Mouse (Mus musculus): ENCODE results near the gene Canx. TPM values are rescaled to one million over a fixed set of nuclear protein-coding genes. Genes with fewer than 3 reads are reported as not detected.

Gene Canx
- polyA plus RNA-seq (2016; fragmentation: Nextera tagmentation; extraction: Ambion mirVana): 255 and 264 TPM in 2 replicates

DNA sequence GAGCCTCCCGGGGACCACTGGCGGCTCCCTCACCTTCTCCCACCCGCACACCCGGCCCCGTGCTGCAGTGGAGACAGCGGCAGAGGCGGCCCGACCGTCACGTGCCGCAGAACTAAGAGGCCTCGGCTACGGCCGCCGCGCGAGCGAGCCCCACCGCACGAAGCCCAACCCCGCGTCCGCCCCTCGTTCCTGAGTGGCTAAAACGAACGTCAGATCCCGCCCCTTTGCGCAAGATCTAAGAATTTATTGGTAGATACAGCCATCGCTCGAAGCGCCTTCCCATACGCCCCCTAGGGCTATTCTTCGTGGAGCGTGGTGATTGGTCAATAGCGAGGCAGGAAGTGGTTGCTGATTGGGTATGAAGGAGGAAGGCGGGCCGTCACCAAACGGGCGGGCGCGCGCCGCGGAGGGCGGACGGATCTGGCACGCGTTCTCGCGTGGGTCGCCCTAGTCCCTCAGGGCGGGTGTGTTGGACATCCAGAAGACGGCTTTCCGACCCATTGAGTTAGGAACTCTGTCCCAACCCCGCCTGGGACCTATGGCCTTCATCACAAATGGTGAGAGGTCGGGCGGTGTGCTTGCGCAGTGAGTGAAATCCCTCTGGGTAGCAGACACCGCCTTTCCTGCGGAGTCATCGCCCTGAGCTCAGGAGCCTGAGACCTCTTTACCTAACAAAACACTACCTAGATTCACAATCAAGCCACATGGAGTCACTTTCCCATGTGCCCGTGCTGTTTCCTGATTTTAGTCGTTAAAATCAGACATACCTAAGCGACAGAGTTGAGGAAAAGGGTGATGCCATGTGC, at the start of gene Canx:
Gene Canx (minus strand): TSS at position 178 of the 806 bp plus-strand sequence.
- H3K9me3 ChIP-seq (replicated peaks): no peaks in the 10 kb centered on the region
- peak within 1 kb of the TSS; percentile 88 for H3K4me3 ChIP-seq
- WGBS (ENCODE audit: insufficient replicate concordance): under 1% methylated on average over 64 of the region's 64 CpGs
- peak within 1 kb of the TSS; percentile 90 for H3K4me2 ChIP-seq
- H3K9ac ChIP-seq: peak within 1 kb of the TSS; percentile 97
- H3K36me3 ChIP-seq: peaks cover 13% of the 10 kb centered on the region
- H3K4me1 ChIP-seq: peaks cover 52% of the 10 kb centered on the region
- H3K27me3 ChIP-seq (replicated peaks): no peaks in the 10 kb centered on the region
- peak within 1 kb of the TSS; percentile 91 for H3K27ac ChIP-seq
- ATAC-seq: peak; percentile 92

- no peak for ATAC-seq
- no peaks in the 10 kb centered on the region for H3K9me3 ChIP-seq (replicated peaks)
- peaks cover 8% of the 10 kb centered on the region for H3K36me3 ChIP-seq
- no peak overlapping the region for H3K27ac ChIP-seq
- H3K4me2 ChIP-seq: no peak overlapping the region
- H3K4me3 ChIP-seq: no peak overlapping the region
- H3K4me1 ChIP-seq: peaks cover 35% of the 10 kb centered on the region
- no peak overlapping the region for H3K9ac ChIP-seq
- H3K27me3 ChIP-seq (replicated peaks): no peaks in the 10 kb centered on the region
- 80% methylated on average over 13 of the region's 13 CpGs for WGBS (ENCODE audit: insufficient replicate concordance)
Observed at GRCm38 (mm10) chr11:50374286-50375015, 49.0 kb upstream of the Canx start.

DNA sequence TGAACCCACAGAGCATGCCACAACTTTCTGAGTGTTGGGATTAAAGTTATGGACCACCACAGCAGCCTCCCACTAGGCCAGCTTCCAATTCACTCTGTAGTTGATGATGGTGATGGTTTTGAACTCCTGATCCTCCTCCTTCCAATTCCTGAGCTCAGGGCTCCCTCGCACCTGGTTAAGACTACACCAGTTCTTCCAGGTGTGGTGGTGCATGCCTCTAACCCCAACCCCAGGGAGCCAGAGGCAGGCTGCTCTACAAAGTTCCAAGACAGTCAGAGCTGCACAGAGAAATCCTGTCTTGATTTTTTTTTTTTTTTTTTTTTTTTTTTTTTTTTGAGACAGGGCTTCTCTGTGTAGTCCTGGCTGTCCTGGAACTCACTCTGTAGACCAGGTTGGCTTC, 48.1 kb upstream of the Canx start:
- peaks cover 27% of the 10 kb centered on the region for H3K4me1 ChIP-seq
- H3K4me2 ChIP-seq: no peak overlapping the region
- WGBS (ENCODE audit: insufficient replicate concordance): 86% methylated on average over 1 of the region's 1 CpGs
- ATAC-seq: no peak
- H3K9ac ChIP-seq: no peak overlapping the region
- H3K36me3 ChIP-seq: peaks cover 1% of the 10 kb centered on the region; the same call in 1 of the 2 replicates
- no peak overlapping the region for H3K4me3 ChIP-seq
- H3K9me3 ChIP-seq (replicated peaks): no peaks in the 10 kb centered on the region
- H3K27ac ChIP-seq: no peak overlapping the region
- H3K27me3 ChIP-seq (replicated peaks): no peaks in the 10 kb centered on the region

DNA sequence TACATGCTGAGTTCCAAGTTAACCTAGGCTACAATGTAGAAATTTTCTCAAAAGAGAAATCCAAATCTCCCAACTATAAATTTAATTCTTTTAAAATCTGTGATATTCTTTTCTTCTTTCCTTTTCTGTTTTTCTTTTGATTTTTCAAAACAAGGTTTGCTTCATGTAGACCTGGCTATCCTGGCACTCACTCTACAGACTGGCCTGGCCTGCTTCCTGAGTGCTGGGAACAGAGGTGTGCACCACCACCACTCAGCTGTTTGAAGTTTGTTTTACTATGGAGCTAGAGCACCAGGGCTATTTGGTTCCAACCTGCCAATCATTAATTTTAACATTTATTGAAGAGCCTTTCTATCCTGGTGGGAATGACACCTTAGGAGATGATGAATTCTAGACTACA, 47.6 kb upstream of the Canx start:
- Histone ChIP-seq H3K27ac (no peak overlapping the region), H3K36me3 (no peaks in the 10 kb centered on the region), H3K4me2 (no peak overlapping the region), H3K4me1 (peaks cover 27% of the 10 kb centered on the region), H3K4me3 (no peak overlapping the region), H3K27me3 (replicated peaks) (no peaks in the 10 kb centered on the region), H3K9me3 (replicated peaks) (no peaks in the 10 kb centered on the region), H3K9ac (no peak overlapping the region)
- ATAC-seq: no peak

DNA sequence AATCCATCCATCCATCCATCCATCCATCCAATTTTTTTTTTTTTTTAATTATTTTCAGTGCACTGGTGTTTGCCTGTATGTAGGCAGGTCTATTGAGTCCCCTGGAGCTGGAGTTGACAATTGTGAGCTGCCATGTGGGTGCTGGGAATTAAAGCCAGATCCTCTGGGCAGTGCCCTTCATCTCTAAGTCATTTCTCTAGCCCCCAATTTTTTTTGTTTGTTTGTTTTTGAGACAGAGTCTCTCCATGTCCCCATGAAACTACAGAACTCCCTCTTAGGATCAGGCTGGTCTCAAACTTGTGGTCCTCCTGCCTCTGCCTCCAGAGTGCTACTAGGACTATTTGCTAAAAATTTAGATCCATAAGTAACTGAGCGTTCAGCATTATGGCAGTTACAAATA, 46.4 kb upstream of the Canx start:
- H3K4me2 ChIP-seq: peak overlapping the region; percentile 71
- no peaks in the 10 kb centered on the region for H3K9me3 ChIP-seq (replicated peaks)
- no peak overlapping the region for H3K27ac ChIP-seq
- H3K27me3 ChIP-seq (replicated peaks): peaks cover 2% of the 10 kb centered on the region; the same call in 1 of the 2 replicates
- no peak for ATAC-seq
- H3K4me3 ChIP-seq: peak overlapping the region; percentile 49
- no peaks in the 10 kb centered on the region for H3K36me3 ChIP-seq
- WGBS (ENCODE audit: insufficient replicate concordance): 89% methylated on average over 1 of the region's 1 CpGs
- peaks cover 27% of the 10 kb centered on the region for H3K4me1 ChIP-seq
- H3K9ac ChIP-seq: peak overlapping the region; percentile 69; the same call in 1 of the 2 replicates

DNA sequence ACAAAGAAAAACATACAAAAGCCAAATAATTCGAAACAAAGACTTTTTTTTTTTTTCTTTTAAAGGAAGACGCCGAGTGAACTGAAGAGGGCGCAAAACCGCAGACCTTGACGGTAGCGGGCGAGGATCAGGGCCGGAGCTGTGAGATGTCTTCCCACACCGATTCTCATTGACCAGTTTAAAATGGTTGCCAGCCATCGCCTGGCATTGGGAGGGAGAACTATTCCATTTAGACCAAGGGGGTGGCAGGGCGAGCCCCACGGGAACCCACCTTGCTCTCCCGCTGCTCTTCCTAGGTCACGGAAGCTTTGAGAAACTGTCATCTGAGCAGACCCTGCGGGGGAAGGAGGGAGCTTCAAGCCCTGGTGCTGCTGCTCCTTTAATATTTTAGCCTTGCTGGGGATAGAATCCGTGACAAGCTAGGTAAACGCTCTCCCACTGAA, 45.9 kb upstream of the Canx start:
- 0 out of 2 replicates have a peak overlapping the region, but pooled peaks have one; percentile 27 for H3K27ac ChIP-seq
- no peaks in the 10 kb centered on the region for H3K9me3 ChIP-seq (replicated peaks)
- H3K4me2 ChIP-seq: peak overlapping the region; percentile 71
- H3K27me3 ChIP-seq (replicated peaks): peaks cover 5% of the 10 kb centered on the region; the same call in 1 of the 2 replicates
- peaks cover 24% of the 10 kb centered on the region for H3K4me1 ChIP-seq
- ATAC-seq: 0 out of 2 replicates have a peak, but pooled peaks have one; percentile 50
- H3K36me3 ChIP-seq: no peaks in the 10 kb centered on the region
- 2% methylated on average over 18 of the region's 18 CpGs for whole genome bisulfite sequencing (ENCODE audit: insufficient replicate concordance)
- peak overlapping the region; percentile 69 for H3K9ac ChIP-seq
- peak overlapping the region; percentile 49 for H3K4me3 ChIP-seq

DNA sequence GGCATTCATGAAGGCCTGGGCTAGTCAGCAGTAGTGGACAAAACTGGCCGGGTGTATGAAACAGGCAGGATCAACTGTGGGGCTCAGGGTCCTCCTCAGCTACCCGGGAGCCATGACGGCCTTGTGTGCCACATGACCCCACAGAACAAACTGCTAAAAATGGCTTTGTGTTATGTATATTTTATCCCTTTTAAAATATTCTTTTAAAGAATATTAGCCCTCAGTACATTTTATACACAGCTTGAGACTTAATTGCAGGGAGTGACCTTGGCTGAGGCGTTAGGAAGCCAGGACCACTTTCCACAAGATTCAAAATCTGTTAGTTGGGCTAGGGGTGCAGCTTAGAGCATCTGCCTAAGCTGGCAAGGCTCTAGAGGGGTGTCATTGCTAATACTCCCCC, 45.5 kb upstream of the Canx start:
- Histone ChIP-seq H3K9ac (peak overlapping the region; percentile 69; the same call in 1 of the 2 replicates), H3K27me3 (replicated peaks) (peaks cover 5% of the 10 kb centered on the region; the same call in 1 of the 2 replicates), H3K9me3 (replicated peaks) (no peaks in the 10 kb centered on the region), H3K4me3 (peak overlapping the region; percentile 49; the same call in 1 of the 2 replicates), H3K36me3 (no peaks in the 10 kb centered on the region), H3K27ac (peak overlapping the region; percentile 20; the same call in 1 of the 2 replicates), H3K4me1 (peaks cover 19% of the 10 kb centered on the region), H3K4me2 (peak overlapping the region; percentile 71)
- 0 out of 2 replicates have a peak, but pooled peaks have one; percentile 24 for ATAC-seq
- 68% methylated on average over 4 of the region's 4 CpGs for WGBS (ENCODE audit: insufficient replicate concordance)

DNA sequence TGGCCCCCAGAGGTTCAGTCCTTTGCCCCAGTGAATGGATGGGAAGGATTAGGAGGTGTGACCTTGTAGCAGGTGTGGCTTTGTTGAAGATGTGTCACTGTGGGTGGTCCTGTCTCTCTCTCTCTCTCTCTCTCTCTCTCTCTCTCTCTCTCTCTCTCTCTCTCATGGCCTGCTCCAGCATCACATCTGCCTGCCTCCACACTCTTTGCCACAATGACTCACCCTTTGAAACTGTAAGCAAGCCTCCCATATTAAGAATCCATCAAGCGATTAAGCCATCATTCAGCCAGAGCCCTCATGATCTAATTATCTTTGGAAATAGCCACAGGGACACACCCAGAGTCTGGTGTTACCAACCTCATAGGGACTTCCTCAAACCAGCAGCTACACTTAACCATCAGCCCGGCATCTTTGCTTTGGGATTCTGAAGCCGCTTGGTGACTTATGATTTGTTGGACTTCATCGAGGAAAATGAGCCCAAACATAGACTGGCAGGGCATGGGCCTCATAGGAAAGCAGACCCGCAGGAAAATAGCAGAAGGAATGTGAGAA, 44.0 kb upstream of the Canx start:
- no peak overlapping the region for H3K27ac ChIP-seq
- no peak overlapping the region for H3K9ac ChIP-seq
- H3K4me2 ChIP-seq: no peak overlapping the region
- WGBS (ENCODE audit: insufficient replicate concordance): 67% methylated on average over 5 of the region's 5 CpGs
- H3K4me1 ChIP-seq: peaks cover 20% of the 10 kb centered on the region; the same call in 1 of the 2 replicates
- peaks cover 5% of the 10 kb centered on the region; the same call in 1 of the 2 replicates for H3K27me3 ChIP-seq (replicated peaks)
- H3K36me3 ChIP-seq: no peaks in the 10 kb centered on the region
- no peak for ATAC-seq
- no peak overlapping the region for H3K4me3 ChIP-seq
- no peaks in the 10 kb centered on the region for H3K9me3 ChIP-seq (replicated peaks)

- Histone ChIP-seq H3K27me3 (replicated peaks) (peaks cover 5% of the 10 kb centered on the region), H3K4me1 (peaks cover 20% of the 10 kb centered on the region; the same call in 1 of the 2 replicates), H3K27ac (no peak overlapping the region), H3K4me3 (no peak overlapping the region), H3K9ac (no peak overlapping the region), H3K36me3 (no peaks in the 10 kb centered on the region), H3K4me2 (no peak overlapping the region), H3K9me3 (replicated peaks) (no peaks in the 10 kb centered on the region)
- no peak for ATAC-seq
- WGBS (ENCODE audit: insufficient replicate concordance): 87% methylated on average over 9 of the region's 9 CpGs
Observed at GRCm38 (mm10) chr11:50367531-50367930, 42.1 kb upstream of the Canx start.

- peaks cover 3% of the 10 kb centered on the region; the same call in 1 of the 2 replicates for H3K4me1 ChIP-seq
- H3K9me3 ChIP-seq (replicated peaks): no peaks in the 10 kb centered on the region
- H3K36me3 ChIP-seq: no peaks in the 10 kb centered on the region
- H3K27ac ChIP-seq: no peak overlapping the region
- H3K27me3 ChIP-seq (replicated peaks): peaks cover 12% of the 10 kb centered on the region
- H3K9ac ChIP-seq: no peak overlapping the region
- ATAC-seq: no peak
- H3K4me3 ChIP-seq: no peak overlapping the region
- no peak overlapping the region for H3K4me2 ChIP-seq
Observed at GRCm38 (mm10) chr11:50365322-50365721, 39.8 kb upstream of the Canx start.

DNA sequence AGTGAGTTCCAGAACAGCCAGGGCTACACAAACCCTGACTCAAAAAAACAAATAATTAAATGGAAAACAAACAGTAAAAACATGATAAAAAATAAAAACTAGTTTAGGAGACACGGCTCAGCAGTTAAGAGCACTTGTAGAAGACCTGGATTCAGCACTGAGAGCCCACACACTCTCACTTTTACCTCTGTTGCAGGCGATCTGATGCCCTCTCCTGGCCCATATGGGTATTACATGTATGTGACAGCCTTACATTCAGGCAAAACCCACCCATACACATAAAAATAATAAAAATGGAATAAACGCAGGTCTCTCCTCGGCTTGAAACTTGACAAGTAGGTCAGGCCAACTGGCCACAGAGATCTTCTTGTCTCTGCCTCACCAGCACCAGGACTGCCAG, 39.1 kb upstream of the Canx start:
- Histone ChIP-seq H3K4me3 (no peak overlapping the region), H3K27me3 (replicated peaks) (peaks cover 17% of the 10 kb centered on the region), H3K27ac (no peak overlapping the region), H3K9ac (no peak overlapping the region), H3K36me3 (no peaks in the 10 kb centered on the region), H3K9me3 (replicated peaks) (no peaks in the 10 kb centered on the region), H3K4me1 (peaks cover 7% of the 10 kb centered on the region), H3K4me2 (no peak overlapping the region)
- 10% methylated on average over 4 of the region's 4 CpGs for WGBS (ENCODE audit: insufficient replicate concordance)
- ATAC-seq: peak; percentile 55; the same call in 1 of the 2 replicates

Measured in liver, embryonic 12.5 days (tissue).